Mouse (Mus musculus): ENCODE data around the gene Hikeshi.

GRCm38 (mm10) chr7:89980485-89981422, 39.8 kb upstream of the Hikeshi start, which contains the start of gene Eed:
- TF ChIP-seq CTCF (IDR thresholded peaks at IDR 0.05; ENCODE audit: borderline replicate concordance, insufficient read depth, low read depth, low read length), result no peak
- TF ChIP-seq POLR2A (IDR thresholded peaks at IDR 0.05; ENCODE audit: borderline replicate concordance, insufficient read depth, low read length), result peak; percentile 76
